Mouse (Mus musculus) lung, embryonic 16.5 days (tissue): Measurements from ENCODE around the gene Ifnl2. TPM values are rescaled to one million over a fixed set of nuclear protein-coding genes. Genes with fewer than 3 reads are reported as not detected.
"Not testable (repeated sequence)": the region's sequence is repeated elsewhere in the genome, so short reads cannot be mapped to it uniquely, and the experiment has no call there.

ENCODE experiments used
- ATAC-seq: fragments of 200-750 bp; cut with Nextera tagmentation; 2 replicates; pipeline ENCODE4 v1.8.0; 2017; ENCODE audit warnings: low read depth, mild to moderate bottlenecking, moderate library complexity
- H3K27ac ChIP-seq: fragments of 300-500 bp; sonication (generic); 2 replicates; pipeline ENCODE4 v1.5.1; 2014; ENCODE audit warnings: mild to moderate bottlenecking, control low read depth, low read length
- H3K27me3 ChIP-seq: fragments of 300-500 bp; sonication (generic); 2 replicates; pipeline ENCODE4 v1.6.1; 2014; ENCODE audit warnings: low read depth, low read length, mixed read lengths; ENCODE audit not compliant: control insufficient read depth, insufficient read depth
- H3K36me3 ChIP-seq: fragments of 300-500 bp; sonication (generic); 2 replicates; pipeline ENCODE4 v1.6.1; 2014; ENCODE audit warnings: low read length; ENCODE audit not compliant: control insufficient read depth, insufficient read depth
- H3K4me1 ChIP-seq: fragments of 300-500 bp; sonication (generic); replicated peaks from 2 replicates; pipeline ENCODE4 v1.6.1; 2014; ENCODE audit warnings: low read length, mixed read lengths; ENCODE audit not compliant: control insufficient read depth, insufficient read depth
- H3K4me2 ChIP-seq: fragments of 300-500 bp; sonication (generic); 2 replicates; pipeline ENCODE4 v1.6.1; 2014; ENCODE audit warnings: low read depth, low read length, control low read depth
- H3K4me3 ChIP-seq: fragments of 300-500 bp; sonication (generic); 2 replicates; pipeline ENCODE4 v1.5.1; 2014; ENCODE audit warnings: mild to moderate bottlenecking, low read length, control low read depth
- H3K9ac ChIP-seq: fragments of 300-500 bp; sonication (generic); 2 replicates; pipeline ENCODE4 v1.6.1; 2014; ENCODE audit warnings: low read length, control low read depth
- H3K9me3 ChIP-seq: fragments of 300-500 bp; sonication (generic); 2 replicates; pipeline ENCODE4 v1.6.1; 2016; ENCODE audit warnings: low read length; ENCODE audit not compliant: control insufficient read depth
- WGBS: fragments of 180-500 bp; shearing (Covaris S2); extraction: QIAGEN DNeasy Blood & Tissue Kit; methylation state at CpG from one replicate; pipeline ENCODE4 v1.1.7; 2014; 5-methylcytosine and 5-hydroxymethylcytosine counted together
- polyA plus RNA-seq: library from polyadenylated mRNA; unstranded; fragments of >200 nt; fragmentation: Nextera tagmentation; extraction: Ambion mirVana; gene quantifications from 2 replicates; pipeline ENCODE4 v1.2.1, GENCODE M21; 2015

Ifnl2 gene
- not detected in 2 replicates for polyA plus RNA-seq

DNA sequence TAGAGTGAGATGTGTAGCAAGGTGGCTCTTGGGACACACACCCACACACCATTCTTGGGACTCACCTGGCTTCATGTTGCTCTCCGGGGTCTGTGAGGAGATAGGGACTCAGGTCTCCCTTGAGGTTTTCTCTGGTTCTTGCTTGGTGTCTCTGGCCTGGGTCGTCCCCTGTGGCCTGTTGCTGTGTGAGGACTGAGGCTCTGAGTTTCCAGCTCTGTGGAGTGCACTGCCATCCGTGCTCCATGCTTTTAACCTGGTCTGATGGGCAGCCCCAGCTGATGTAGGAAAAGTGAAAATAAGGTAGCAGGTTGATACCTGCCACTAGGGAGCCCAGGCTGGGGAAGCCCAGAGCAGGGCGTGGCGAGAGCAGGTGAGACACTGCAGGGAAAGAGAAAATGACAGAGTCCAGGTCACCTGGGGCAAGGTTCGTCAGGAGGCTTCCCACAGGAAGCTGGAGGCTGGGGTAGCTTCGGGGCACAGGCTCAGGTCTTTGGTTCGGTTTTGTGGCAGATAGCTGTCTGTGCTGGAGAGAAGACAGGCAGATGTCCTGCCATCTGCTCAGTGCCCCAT is at the start of gene Ifnl2:
TSS of gene Ifnl2 (minus strand) at position 51 of the 570 bp plus-strand sequence.
- not testable (repeated sequence) for H3K4me2 ChIP-seq, H3K27ac ChIP-seq, H3K9me3 ChIP-seq, H3K27me3 ChIP-seq, H3K9ac ChIP-seq, H3K4me3 ChIP-seq, H3K4me1 ChIP-seq, ATAC-seq, H3K36me3 ChIP-seq
- 64% methylated on average over 8 of the region's 8 CpGs for WGBS

- peak overlapping the region; percentile 77 for H3K27ac ChIP-seq
- no peak overlapping the region for H3K4me2 ChIP-seq
- WGBS, result 34% methylated on average over 4 of the region's 4 CpGs
- H3K4me1 ChIP-seq, result peaks cover 24% of the 10 kb centered on the region
- no peaks in the 10 kb centered on the region for H3K9me3 ChIP-seq
- no peak overlapping the region for H3K9ac ChIP-seq
- H3K27me3 ChIP-seq, result no peaks in the 10 kb centered on the region
- peak; percentile 91 for ATAC-seq
- no peak overlapping the region for H3K4me3 ChIP-seq
- peaks cover 27% of the 10 kb centered on the region for H3K36me3 ChIP-seq
These were observed 48.2 kb upstream of the Ifnl2 start for GRCm38 (mm10) chr7:28558486-28558885.

- peaks cover 24% of the 10 kb centered on the region for H3K4me1 ChIP-seq
- H3K4me2 ChIP-seq, result no peak overlapping the region
- no peak overlapping the region for H3K4me3 ChIP-seq
- no peak overlapping the region for H3K9ac ChIP-seq
- H3K36me3 ChIP-seq, result peaks cover 19% of the 10 kb centered on the region
- no peaks in the 10 kb centered on the region for H3K9me3 ChIP-seq
- H3K27ac ChIP-seq, result peak overlapping the region; percentile 59
- ATAC-seq, result no peak
- WGBS, result 60% methylated on average over 6 of the region's 6 CpGs
- H3K27me3 ChIP-seq, result no peaks in the 10 kb centered on the region
These were observed 47.5 kb upstream of the Ifnl2 start for GRCm38 (mm10) chr7:28557708-28558107.

- Histone ChIP-seq H3K9ac (no peak overlapping the region), H3K27ac (no peak overlapping the region)
These were observed 46.8 kb upstream of the Ifnl2 start for GRCm38 (mm10) chr7:28557069-28557468.

DNA sequence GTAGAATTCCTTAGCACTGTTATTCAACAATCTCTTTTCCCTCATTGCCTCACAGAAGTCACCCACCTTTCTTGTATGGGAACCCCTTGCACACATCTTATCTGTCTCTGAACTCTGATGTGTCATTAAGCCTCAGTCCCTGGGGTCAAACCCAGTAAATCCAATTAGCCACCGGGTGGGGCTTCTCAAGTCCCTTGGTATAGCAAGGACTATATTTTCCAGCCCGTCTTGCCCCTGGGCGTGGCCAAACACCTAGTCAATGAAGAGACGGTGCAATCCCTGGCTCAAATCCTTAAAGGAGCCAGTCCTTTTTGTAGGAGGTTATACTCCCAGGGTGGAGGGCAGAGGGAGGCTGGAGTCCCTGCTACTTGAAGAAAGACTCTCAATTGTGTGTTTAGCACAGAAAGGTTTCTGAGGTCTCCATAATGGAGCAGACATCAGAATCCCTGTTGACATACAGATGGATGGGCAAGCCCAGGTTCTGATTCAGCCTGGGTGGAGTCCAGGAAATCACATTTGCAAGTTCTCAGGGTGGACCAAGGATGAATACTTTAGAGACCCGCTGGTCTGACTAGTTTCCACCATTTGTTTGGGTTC is 45.8 kb upstream of the Ifnl2 start:
- Histone ChIP-seq H3K4me3 (no peak overlapping the region), H3K27ac (no peak overlapping the region), H3K27me3 (no peaks in the 10 kb centered on the region), H3K36me3 (peaks cover 12% of the 10 kb centered on the region), H3K9ac (no peak overlapping the region), H3K4me2 (no peak overlapping the region), H3K9me3 (no peaks in the 10 kb centered on the region), H3K4me1 (peaks cover 24% of the 10 kb centered on the region)
- ATAC-seq, result no peak
- WGBS, result 9% methylated on average over 5 of the region's 5 CpGs

More at GRCm38 (mm10) chr7:28557069-28557468, 46.8 kb upstream of the Ifnl2 start:
- WGBS, result 52% methylated on average over 5 of the region's 5 CpGs
- peaks cover 14% of the 10 kb centered on the region for H3K36me3 ChIP-seq
- no peak for ATAC-seq
- peaks cover 24% of the 10 kb centered on the region for H3K4me1 ChIP-seq
- H3K27me3 ChIP-seq, result no peaks in the 10 kb centered on the region
- H3K9me3 ChIP-seq, result no peaks in the 10 kb centered on the region
- no peak overlapping the region for H3K4me2 ChIP-seq
- no peak overlapping the region for H3K4me3 ChIP-seq

- H3K27me3 ChIP-seq, result no peaks in the 10 kb centered on the region; the same call in 1 of the 2 replicates
- H3K27ac ChIP-seq, result no peak overlapping the region
- peaks cover 8% of the 10 kb centered on the region for H3K4me1 ChIP-seq
- H3K9me3 ChIP-seq, result no peaks in the 10 kb centered on the region
- 79% methylated on average over 6 of the region's 6 CpGs for WGBS
- no peaks in the 10 kb centered on the region for H3K36me3 ChIP-seq
- no peak overlapping the region for H3K9ac ChIP-seq
- ATAC-seq, result no peak
- H3K4me2 ChIP-seq, result no peak overlapping the region
- H3K4me3 ChIP-seq, result no peak overlapping the region
These were observed 42.8 kb upstream of the Ifnl2 start for GRCm38 (mm10) chr7:28553076-28553475.

DNA sequence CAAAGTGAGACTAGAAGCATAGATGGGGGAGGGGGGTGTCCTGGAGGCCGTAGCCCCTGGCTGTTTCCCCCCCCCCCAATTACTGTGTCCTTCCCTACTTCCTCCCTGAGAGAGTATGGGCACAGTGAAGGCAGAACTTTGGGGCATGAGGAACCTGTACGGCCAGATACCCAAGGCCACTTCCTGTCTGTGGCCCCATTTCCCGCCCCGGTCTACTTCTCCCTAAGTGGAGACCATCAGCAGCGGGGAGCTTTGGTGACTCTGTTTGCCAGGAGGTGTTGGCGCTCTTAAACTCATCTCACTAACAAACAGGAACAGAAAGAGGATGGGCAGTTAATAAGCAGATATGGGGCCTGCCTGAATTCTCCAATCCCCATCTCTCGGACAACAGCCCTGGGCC is 37.4 kb upstream of the Ifnl2 start:
- peaks cover 35% of the 10 kb centered on the region for H3K27me3 ChIP-seq

GRCm38 (mm10) chr7:28547154-28547553 is 36.9 kb upstream of the Ifnl2 start, which contains the start of gene Nccrp1:
Gene Nccrp1, minus strand, starts transcription at chr7:28547254.
- H3K9me3 ChIP-seq, result no peaks in the 10 kb centered on the region
- no peak within 1 kb of the TSS for H3K9ac ChIP-seq
- no peak for ATAC-seq
- no peak within 1 kb of the TSS for H3K27ac ChIP-seq
- H3K4me2 ChIP-seq, result peak within 1 kb of the TSS; percentile 35
- H3K4me1 ChIP-seq, result peaks cover 8% of the 10 kb centered on the region; the same call in 1 of the 2 replicates
- no peaks in the 10 kb centered on the region for H3K36me3 ChIP-seq
- H3K4me3 ChIP-seq, result peak within 1 kb of the TSS; percentile 12; the same call in 1 of the 2 replicates
- WGBS, result 6% methylated on average over 5 of the region's 5 CpGs
- peaks cover 35% of the 10 kb centered on the region for H3K27me3 ChIP-seq

More for the DNA sequence above, 37.4 kb upstream of the Ifnl2 start:
- no peak overlapping the region for H3K4me3 ChIP-seq
- no peak overlapping the region for H3K9ac ChIP-seq
- WGBS, result 58% methylated on average over 7 of the region's 7 CpGs
- H3K4me2 ChIP-seq, result no peak overlapping the region
- H3K4me1 ChIP-seq, result peaks cover 8% of the 10 kb centered on the region; the same call in 1 of the 2 replicates
- no peaks in the 10 kb centered on the region for H3K36me3 ChIP-seq
- H3K9me3 ChIP-seq, result no peaks in the 10 kb centered on the region
- no peak for ATAC-seq
- no peak overlapping the region for H3K27ac ChIP-seq

DNA sequence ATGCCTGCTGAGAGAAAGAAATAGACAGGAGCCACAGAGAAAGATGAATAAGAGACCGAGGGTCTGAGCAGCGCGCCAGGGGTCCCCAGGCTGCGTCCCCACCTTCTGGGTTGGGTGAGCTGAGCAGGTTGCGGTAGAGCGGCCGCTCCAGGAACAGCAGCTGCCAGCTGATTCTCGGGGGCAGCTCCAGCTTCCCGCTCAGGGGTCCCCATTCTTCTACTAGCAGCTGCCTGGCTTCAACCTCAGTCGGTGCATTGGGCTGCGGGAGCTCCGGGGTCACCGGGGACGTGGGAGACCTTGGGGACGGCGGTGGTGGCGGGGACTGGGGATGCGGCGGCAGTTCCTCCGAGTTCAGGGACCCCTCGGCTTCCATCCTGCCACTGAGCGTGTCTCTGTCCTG is 36.4 kb upstream of the Ifnl2 start:
- peaks cover 8% of the 10 kb centered on the region; the same call in 1 of the 2 replicates for H3K4me1 ChIP-seq
- peak overlapping the region; percentile 12; the same call in 1 of the 2 replicates for H3K4me3 ChIP-seq
- peak overlapping the region; percentile 35 for H3K4me2 ChIP-seq
- no peak for ATAC-seq
- no peak overlapping the region for H3K27ac ChIP-seq
- H3K27me3 ChIP-seq, result peaks cover 35% of the 10 kb centered on the region
- WGBS, result under 1% methylated on average over 22 of the region's 22 CpGs
- H3K9me3 ChIP-seq, result no peaks in the 10 kb centered on the region
- H3K9ac ChIP-seq, result no peak overlapping the region
- no peaks in the 10 kb centered on the region for H3K36me3 ChIP-seq
